9 mouse cellular contexts compared by ENCODE assay signal in the genomic region with DNA sequence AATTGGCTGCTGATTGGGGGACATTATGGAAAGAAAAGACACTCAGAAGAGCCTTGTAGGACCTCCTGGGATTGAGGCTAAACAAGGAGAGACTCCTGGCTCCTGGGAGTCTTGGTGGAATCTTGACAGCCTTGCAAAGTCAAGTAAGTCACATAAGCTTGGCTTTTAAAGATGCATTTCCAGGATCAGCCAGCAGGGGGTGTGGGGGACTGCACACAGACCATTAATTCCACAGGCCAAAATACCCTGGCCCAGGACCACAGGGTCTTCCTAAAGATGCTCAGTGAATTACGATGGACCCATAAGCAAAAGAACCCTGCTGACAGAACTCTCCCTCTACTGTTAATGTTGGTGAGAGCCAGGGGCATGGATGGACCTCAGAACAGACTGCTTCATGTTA.
DNase-seq lines count a peak whose midpoint lies in the region; ATAC-seq and TF ChIP-seq lines count a peak whose summit lies in the region.
"Had no signal": no experiment of that assay in that cellular context is flagged by ENCODE, and none has a peak within 500 bp of the region (broad histone marks: within the 10 kb centered on the region; RNA-seq: fewer than 3 reads in every experiment).

No protein-coding gene starts in this region.

- no peak overlapping the region for H3K4me3 ChIP-seq in layer of hippocampus, adult 2 months
- no peak overlapping the region for H3K4me3 ChIP-seq in embryonic facial prominence, embryonic 14.5 days (ENCODE audit: low read depth, low read length)
- H3K4me3 ChIP-seq: lung, embryonic 15.5 days had no signal

- no peaks in the 10 kb centered on the region for H3K9me3 ChIP-seq in embryonic facial prominence, embryonic 14.5 days (ENCODE audit: control insufficient read depth, low read length)
- H3K9me3 ChIP-seq: lung, embryonic 15.5 days had no signal

- no peak overlapping the region for H3K9ac ChIP-seq in embryonic facial prominence, embryonic 14.5 days (ENCODE audit: low read depth, low read length)
- H3K9ac ChIP-seq: lung, embryonic 15.5 days had no signal

- DNase-seq in adrenal gland, adult 18-20 months (ENCODE audit: low spot score in 2 of 2) = peak; percentile 48 to 50
- DNase-seq in adrenal gland, adult 8-10 months = no peak
- peak in 1 of 2 experiments; percentile 61 for DNase-seq in layer of hippocampus, adult 2 months (ENCODE audit: low spot score in 2 of 2)
- no peak for DNase-seq in layer of hippocampus, adult 9-10 months (ENCODE audit: low spot score)
- DNase-seq in MN1 (ENCODE audit: low spot score) = peak; percentile 62
- DNase-seq in embryonic facial prominence, embryonic 14.5 days (ENCODE audit: low spot score) = peak; percentile 60
- DNase-seq in lung, postnatal 10 days = peak; percentile 67
- DNase-seq in yolk sac, embryonic 10.5 days (ENCODE audit: low spot score) = peak; percentile 49

- peaks cover 18% of the 10 kb centered on the region for H3K4me1 ChIP-seq in embryonic facial prominence, embryonic 14.5 days (ENCODE audit: control insufficient read depth, insufficient read depth, low read length)

- WGBS in embryonic facial prominence, embryonic 14.5 days = 50% methylated on average over 1 of the region's 1 CpGs

- no peak for ATAC-seq in embryonic facial prominence, embryonic 14.5 days (ENCODE audit: low read depth)

- no peaks in the 10 kb centered on the region for H3K27me3 ChIP-seq in embryonic facial prominence, embryonic 14.5 days (replicated peaks; ENCODE audit: control insufficient read depth, insufficient read depth, low read length)
- H3K27me3 ChIP-seq: lung, embryonic 15.5 days had no signal

- no peak overlapping the region; the same call in 1 of the 2 replicates for H3K27ac ChIP-seq in layer of hippocampus, adult 2 months
- no peak overlapping the region for H3K27ac ChIP-seq in embryonic facial prominence, embryonic 14.5 days (replicated peaks; ENCODE audit: low read depth, low read length)
- H3K27ac ChIP-seq: lung, embryonic 15.5 days had no signal

- no peak overlapping the region for H3K4me2 ChIP-seq in embryonic facial prominence, embryonic 14.5 days (ENCODE audit: low read depth, low read length)
- H3K4me2 ChIP-seq: lung, embryonic 15.5 days had no signal

- no peaks in the 10 kb centered on the region for H3K36me3 ChIP-seq in embryonic facial prominence, embryonic 14.5 days (ENCODE audit: control insufficient read depth, insufficient read depth, low read length)
- H3K36me3 ChIP-seq: lung, embryonic 15.5 days had no signal

- peak; percentile 87 for TF ChIP-seq CTCF in layer of hippocampus, adult 2 months (conservative IDR thresholded peaks at IDR 0.05)

Comparison
In these comparisons a context has a peak if more than half of its experiments do, and no peak if none do; other contexts are left out.
1. DNase-seq: peak in adrenal gland, adult 18-20 months (2 of 2), MN1 (single experiment), embryonic facial prominence, embryonic 14.5 days (single experiment), lung, postnatal 10 days (single experiment) and yolk sac, embryonic 10.5 days (single experiment); none in adrenal gland, adult 8-10 months (single experiment) and layer of hippocampus, adult 9-10 months (single experiment).